Mouse (Mus musculus): ENCODE results near the gene Olfr641. TPM values are rescaled to one million over a fixed set of nuclear protein-coding genes. Genes with fewer than 3 reads are reported as not detected.

The Olfr641 gene
- polyA plus RNA-seq, 1 experiment from 2014 or later = not detected

- Histone ChIP-seq H3K27me3 (ENCODE audit: control insufficient read depth, insufficient read depth, low read length) (no peaks in the 10 kb centered on the region), H3K4me2 (ENCODE audit: low read length) (no peak within 1 kb of the TSS), H3K4me3 (replicated peaks; ENCODE audit: low read depth, low read length) (no peak within 1 kb of the TSS), H3K27ac (replicated peaks; ENCODE audit: low read depth, low read length) (no peak within 1 kb of the TSS), H3K4me1 (ENCODE audit: control insufficient read depth, insufficient read depth, low read length) (no peaks in the 10 kb centered on the region), H3K9ac (replicated peaks; ENCODE audit: low read length) (no peak within 1 kb of the TSS), H3K36me3 (ENCODE audit: control insufficient read depth, insufficient read depth, low read length) (no peaks in the 10 kb centered on the region), H3K9me3 (ENCODE audit: control insufficient read depth, low read length) (no peaks in the 10 kb centered on the region)
- WGBS = 82% methylated on average over 1 of the region's 1 CpGs
- DNase-seq = no peak
- ATAC-seq (ENCODE audit: low FRiP score, low TSS enrichment) = no peak
Observed at GRCm38 (mm10) chr7:104052566-104052965, 17.3 kb downstream of the Olfr641 start, which contains the start of gene Olfr642. Gene Olfr642 (minus strand): TSS chr7:104052666.

- no peak overlapping the region for H3K9ac ChIP-seq (replicated peaks; ENCODE audit: low read length)
- no peak overlapping the region for H3K4me3 ChIP-seq (replicated peaks; ENCODE audit: low read depth, low read length)
- H3K36me3 ChIP-seq (ENCODE audit: control insufficient read depth, insufficient read depth, low read length) = no peaks in the 10 kb centered on the region
- WGBS = 92% methylated on average over 1 of the region's 1 CpGs
- no peak overlapping the region for H3K27ac ChIP-seq (replicated peaks; ENCODE audit: low read depth, low read length)
- H3K27me3 ChIP-seq (ENCODE audit: control insufficient read depth, insufficient read depth, low read length) = no peaks in the 10 kb centered on the region
- DNase-seq (no peak), ATAC-seq (ENCODE audit: low FRiP score, low TSS enrichment) (no peak)
- H3K4me2 ChIP-seq (ENCODE audit: low read length) = no peak overlapping the region
- no peaks in the 10 kb centered on the region for H3K4me1 ChIP-seq (ENCODE audit: control insufficient read depth, insufficient read depth, low read length)
- no peaks in the 10 kb centered on the region for H3K9me3 ChIP-seq (ENCODE audit: control insufficient read depth, low read length)
Observed at GRCm38 (mm10) chr7:104059215-104059614, 24.0 kb downstream of the Olfr641 start.

GRCm38 (mm10) chr7:104061345-104061744, 26.1 kb downstream of the Olfr641 start, which contains the start of gene 4930516K23Rik:
Gene 4930516K23Rik (minus strand): TSS chr7:104061445.
- Histone ChIP-seq H3K9me3 (ENCODE audit: control insufficient read depth, low read length) (no peaks in the 10 kb centered on the region), H3K27me3 (ENCODE audit: control insufficient read depth, insufficient read depth, low read length) (no peaks in the 10 kb centered on the region), H3K9ac (replicated peaks; ENCODE audit: low read length) (no peak within 1 kb of the TSS), H3K27ac (replicated peaks; ENCODE audit: low read depth, low read length) (no peak within 1 kb of the TSS), H3K4me1 (ENCODE audit: control insufficient read depth, insufficient read depth, low read length) (no peaks in the 10 kb centered on the region), H3K4me2 (ENCODE audit: low read length) (no peak within 1 kb of the TSS), H3K4me3 (replicated peaks; ENCODE audit: low read depth, low read length) (no peak within 1 kb of the TSS), H3K36me3 (ENCODE audit: control insufficient read depth, insufficient read depth, low read length) (no peaks in the 10 kb centered on the region)
- 61% methylated on average over 2 of the region's 2 CpGs for WGBS
- DNase-seq = no peak
- ATAC-seq (ENCODE audit: low FRiP score, low TSS enrichment) = no peak

- Histone ChIP-seq H3K4me3 (replicated peaks; ENCODE audit: low read depth, low read length) (no peak within 1 kb of the TSS), H3K36me3 (ENCODE audit: control insufficient read depth, insufficient read depth, low read length) (no peaks in the 10 kb centered on the region), H3K27me3 (ENCODE audit: control insufficient read depth, insufficient read depth, low read length) (no peaks in the 10 kb centered on the region), H3K4me1 (ENCODE audit: control insufficient read depth, insufficient read depth, low read length) (no peaks in the 10 kb centered on the region), H3K9me3 (ENCODE audit: control insufficient read depth, low read length) (no peaks in the 10 kb centered on the region), H3K9ac (replicated peaks; ENCODE audit: low read length) (no peak within 1 kb of the TSS), H3K27ac (replicated peaks; ENCODE audit: low read depth, low read length) (no peak within 1 kb of the TSS), H3K4me2 (ENCODE audit: low read length) (no peak within 1 kb of the TSS)
- 74% methylated on average over 2 of the region's 2 CpGs for WGBS
- ATAC-seq (ENCODE audit: low FRiP score, low TSS enrichment) (no peak), DNase-seq (no peak)
Observed at GRCm38 (mm10) chr7:104071769-104072168, 36.5 kb downstream of the Olfr641 start, which contains the start of gene Olfr644. Gene Olfr644 (minus strand): TSS chr7:104071869.

- Histone ChIP-seq H3K9ac (replicated peaks; ENCODE audit: low read length) (no peak within 1 kb of the TSS), H3K9me3 (ENCODE audit: control insufficient read depth, low read length) (no peaks in the 10 kb centered on the region), H3K27ac (replicated peaks; ENCODE audit: low read depth, low read length) (no peak within 1 kb of the TSS), H3K4me3 (replicated peaks; ENCODE audit: low read depth, low read length) (no peak within 1 kb of the TSS), H3K36me3 (ENCODE audit: control insufficient read depth, insufficient read depth, low read length) (no peaks in the 10 kb centered on the region), H3K27me3 (ENCODE audit: control insufficient read depth, insufficient read depth, low read length) (no peaks in the 10 kb centered on the region), H3K4me1 (ENCODE audit: control insufficient read depth, insufficient read depth, low read length) (no peaks in the 10 kb centered on the region), H3K4me2 (ENCODE audit: low read length) (no peak within 1 kb of the TSS)
- no peak for ATAC-seq (ENCODE audit: low FRiP score, low TSS enrichment)
- 73% methylated on average over 1 of the region's 1 CpGs for WGBS
- DNase-seq = no peak
Observed at GRCm38 (mm10) chr7:104085365-104085764, 50.1 kb downstream of the Olfr641 start, which contains the start of gene Olfr645. Gene Olfr645 (minus strand): TSS chr7:104085465.

Other genes starting within 250 kb of the Olfr641 start
- not detected in 2 replicates for gene Olfr67, start 243.6 kb upstream of the Olfr641 start, polyA plus RNA-seq (2014; fragmentation: Nextera tagmentation; extraction: Ambion mirVana)
- 856 and 1,369 TPM in 2 replicates for gene Hbb-bt, start 221.4 kb upstream of the Olfr641 start, polyA plus RNA-seq (2014; fragmentation: Nextera tagmentation; extraction: Ambion mirVana)
- 2,393 and 3,364 TPM in 2 replicates for gene Hbb-bs, start 207.3 kb upstream of the Olfr641 start, polyA plus RNA-seq (2014; fragmentation: Nextera tagmentation; extraction: Ambion mirVana)
- gene Hbb-bh2, start 194.9 kb upstream of the Olfr641 start, polyA plus RNA-seq (2014; fragmentation: Nextera tagmentation; extraction: Ambion mirVana) = not detected in 2 replicates
- gene Hbb-bh1, start 192.3 kb upstream of the Olfr641 start, polyA plus RNA-seq (2014; fragmentation: Nextera tagmentation; extraction: Ambion mirVana) = 0.78 and 4.0 TPM in 2 replicates
- gene Hbb-y, start 182.2 kb upstream of the Olfr641 start, polyA plus RNA-seq (2014; fragmentation: Nextera tagmentation; extraction: Ambion mirVana) = 175 and 602 TPM in 2 replicates
- gene Olfr66, start 149.2 kb upstream of the Olfr641 start, polyA plus RNA-seq (2014; fragmentation: Nextera tagmentation; extraction: Ambion mirVana) = not detected in 2 replicates
- not detected in 2 replicates for gene Olfr64, start 141.0 kb upstream of the Olfr641 start, polyA plus RNA-seq (2014; fragmentation: Nextera tagmentation; extraction: Ambion mirVana)
- gene Olfr65, start 132.0 kb upstream of the Olfr641 start, polyA plus RNA-seq (2014; fragmentation: Nextera tagmentation; extraction: Ambion mirVana) = not detected in 2 replicates
- not detected in 2 replicates for gene Olfr631, start 106.6 kb upstream of the Olfr641 start, polyA plus RNA-seq (2014; fragmentation: Nextera tagmentation; extraction: Ambion mirVana)
- not detected in 2 replicates for gene Olfr632, start 101.1 kb upstream of the Olfr641 start, polyA plus RNA-seq (2014; fragmentation: Nextera tagmentation; extraction: Ambion mirVana)
- not detected in 2 replicates for gene Olfr633, start 91.0 kb upstream of the Olfr641 start, polyA plus RNA-seq (2014; fragmentation: Nextera tagmentation; extraction: Ambion mirVana)
- not detected in 2 replicates for gene Olfr635, start 64.3 kb upstream of the Olfr641 start, polyA plus RNA-seq (2014; fragmentation: Nextera tagmentation; extraction: Ambion mirVana)
- gene Olfr638, start 36.7 kb upstream of the Olfr641 start, polyA plus RNA-seq (2014; fragmentation: Nextera tagmentation; extraction: Ambion mirVana) = not detected in 2 replicates
- not detected in 2 replicates for gene Olfr639, start 18.1 kb upstream of the Olfr641 start, polyA plus RNA-seq (2014; fragmentation: Nextera tagmentation; extraction: Ambion mirVana)
- not detected in 2 replicates for gene Olfr640, start 9.9 kb upstream of the Olfr641 start, polyA plus RNA-seq (2014; fragmentation: Nextera tagmentation; extraction: Ambion mirVana)
- gene Olfr642, start 17.2 kb downstream of the Olfr641 start, polyA plus RNA-seq (2014; fragmentation: Nextera tagmentation; extraction: Ambion mirVana) = not detected in 2 replicates
- gene 4930516K23Rik, start 26.0 kb downstream of the Olfr641 start, polyA plus RNA-seq (2014; fragmentation: Nextera tagmentation; extraction: Ambion mirVana) = not detected in 2 replicates
- not detected in 2 replicates for gene Olfr644, start 36.4 kb downstream of the Olfr641 start, polyA plus RNA-seq (2014; fragmentation: Nextera tagmentation; extraction: Ambion mirVana)
- not detected in 2 replicates for gene Olfr645, start 50.0 kb downstream of the Olfr641 start, polyA plus RNA-seq (2014; fragmentation: Nextera tagmentation; extraction: Ambion mirVana)
- gene Olfr646, start 69.4 kb downstream of the Olfr641 start, polyA plus RNA-seq (2014; fragmentation: Nextera tagmentation; extraction: Ambion mirVana) = not detected in 2 replicates
- not detected in 2 replicates for gene Ubqln5, start 94.4 kb downstream of the Olfr641 start, polyA plus RNA-seq (2014; fragmentation: Nextera tagmentation; extraction: Ambion mirVana)
- gene Olfr643, start 102.0 kb downstream of the Olfr641 start, polyA plus RNA-seq (2014; fragmentation: Nextera tagmentation; extraction: Ambion mirVana) = not detected in 2 replicates
- not detected in 2 replicates for gene Ubqln3, start 107.8 kb downstream of the Olfr641 start, polyA plus RNA-seq (2014; fragmentation: Nextera tagmentation; extraction: Ambion mirVana)
- gene Ubqlnl, start 115.1 kb downstream of the Olfr641 start, polyA plus RNA-seq (2014; fragmentation: Nextera tagmentation; extraction: Ambion mirVana) = not detected in 2 replicates
- not detected in 2 replicates for gene Olfm5, start 129.4 kb downstream of the Olfr641 start, polyA plus RNA-seq (2014; fragmentation: Nextera tagmentation; extraction: Ambion mirVana)
- 0.50 and 0.74 TPM in 2 replicates for gene Olfr648, start 147.9 kb downstream of the Olfr641 start, polyA plus RNA-seq (2014; fragmentation: Nextera tagmentation; extraction: Ambion mirVana)
- not detected in 2 replicates for gene Olfr649, start 160.5 kb downstream of the Olfr641 start, polyA plus RNA-seq (2014; fragmentation: Nextera tagmentation; extraction: Ambion mirVana)
- gene Trim6, start 183.3 kb downstream of the Olfr641 start, polyA plus RNA-seq (2014; fragmentation: Nextera tagmentation; extraction: Ambion mirVana) = 0.19 and 0.59 TPM in 2 replicates
- gene Trim34a, start 209.0 kb downstream of the Olfr641 start, polyA plus RNA-seq (2014; fragmentation: Nextera tagmentation; extraction: Ambion mirVana) = 0.38 and 1.4 TPM in 2 replicates

Measured in midbrain, embryonic 14.5 days (tissue).